Mouse (Mus musculus) lung, postnatal 0 days (tissue): ENCODE data around the gene Rbm44.

ENCODE experiments used
- CTCF ChIP-seq: IDR thresholded peaks from 2 replicates; pipeline ENCODE4 v1.5.1; 2016; ENCODE audit warnings: antibody characterized with exemption, mild to moderate bottlenecking
- EP300 ChIP-seq: IDR thresholded peaks from 2 replicates; pipeline ENCODE4 v1.6.1; 2016; ENCODE audit warnings: antibody characterized with exemption, mild to moderate bottlenecking, control low read depth

GRCm38 (mm10) chr1:91205651-91206050 is 60.8 kb downstream of the Rbm44 start:
- TF ChIP-seq CTCF, result no peak
- no peak for TF ChIP-seq EP300
